Mouse (Mus musculus) heart, embryonic 13.5 days (tissue): ENCODE measurements around the gene Clpx. TPM values are rescaled to one million over a fixed set of nuclear protein-coding genes. Genes with fewer than 3 reads are reported as not detected.

Experiments used
- ATAC-seq: fragments of 200-750 bp; cut with Nextera tagmentation; 2 replicates; pipeline ENCODE4 v1.8.0; 2017; ENCODE audit warnings: moderate TSS enrichment; ENCODE audit not compliant: insufficient number of reproducible peaks, low FRiP score, low TSS enrichment; ENCODE audit errors: extremely low read depth
- H3K27ac ChIP-seq: fragments of 300-500 bp; sonication (generic); replicated peaks from 2 replicates; pipeline ENCODE4 v1.5.1; 2015; ENCODE audit warnings: moderate library complexity, mild to moderate bottlenecking, inconsistent platforms
- H3K27me3 ChIP-seq: fragments of 300-500 bp; sonication (generic); replicated peaks from 2 replicates; pipeline ENCODE4 v1.6.1; 2015; ENCODE audit warnings: mild to moderate bottlenecking, inconsistent platforms
- H3K36me3 ChIP-seq: fragments of 300-500 bp; sonication (generic); 2 replicates; pipeline ENCODE4 v1.6.1; 2015; ENCODE audit warnings: mild to moderate bottlenecking, inconsistent platforms
- H3K4me1 ChIP-seq: fragments of 300-500 bp; sonication (generic); 2 replicates; pipeline ENCODE4 v1.6.1; 2015; ENCODE audit warnings: inconsistent platforms
- H3K4me2 ChIP-seq: fragments of 300-500 bp; sonication (generic); 2 replicates; pipeline ENCODE4 v1.6.1; 2015; ENCODE audit warnings: inconsistent platforms, mild to moderate bottlenecking, moderate library complexity
- H3K4me3 ChIP-seq: fragments of 300-500 bp; sonication (generic); 2 replicates; pipeline ENCODE4 v1.5.1; 2015; ENCODE audit warnings: moderate library complexity, mild to moderate bottlenecking, inconsistent platforms
- H3K9ac ChIP-seq: fragments of 300-500 bp; sonication (generic); 2 replicates; pipeline ENCODE4 v1.6.1; 2015; ENCODE audit warnings: inconsistent platforms, mild to moderate bottlenecking, moderate library complexity
- H3K9me3 ChIP-seq: fragments of 300-500 bp; sonication (generic); 2 replicates; pipeline ENCODE4 v1.6.1; 2016; ENCODE audit warnings: inconsistent platforms
- WGBS: fragments of 180-500 bp; shearing (Covaris S2); methylation state at CpG from one replicate; pipeline ENCODE4 v1.1.7; 2015; ENCODE audit warnings: mixed read lengths; 5-methylcytosine and 5-hydroxymethylcytosine counted together
- polyA plus RNA-seq: library from polyadenylated mRNA; unstranded; fragments of >200 nt; fragmentation: Nextera tagmentation; extraction: Ambion mirVana; gene quantifications from 2 replicates; pipeline ENCODE4 v1.2.1, GENCODE M21; 2015

The Clpx gene
- polyA plus RNA-seq, 1 experiment from 2014 or later: 40.4 TPM

GRCm38 (mm10) chr9:65353251-65353650, 59.2 kb downstream of the Clpx start:
- H3K9ac ChIP-seq: peak overlapping the region; percentile 19; the same call in 1 of the 2 replicates
- H3K27ac ChIP-seq: no peak overlapping the region
- H3K4me2 ChIP-seq: no peak overlapping the region
- H3K9me3 ChIP-seq: no peaks in the 10 kb centered on the region
- WGBS: 81% methylated on average over 5 of the region's 5 CpGs
- no peak overlapping the region for H3K4me3 ChIP-seq
- no peak for ATAC-seq
- H3K27me3 ChIP-seq: no peaks in the 10 kb centered on the region
- H3K36me3 ChIP-seq: peaks cover 42% of the 10 kb centered on the region
- H3K4me1 ChIP-seq: peaks cover 22% of the 10 kb centered on the region

GRCm38 (mm10) chr9:65356561-65356960, 62.5 kb downstream of the Clpx start:
- peaks cover 72% of the 10 kb centered on the region for H3K36me3 ChIP-seq
- H3K27me3 ChIP-seq: no peaks in the 10 kb centered on the region
- no peak overlapping the region for H3K4me3 ChIP-seq
- no peak overlapping the region for H3K4me2 ChIP-seq
- H3K9me3 ChIP-seq: no peaks in the 10 kb centered on the region
- 77% methylated on average over 7 of the region's 7 CpGs for WGBS
- H3K4me1 ChIP-seq: peaks cover 12% of the 10 kb centered on the region
- ATAC-seq: no peak
- no peak overlapping the region for H3K27ac ChIP-seq
- no peak overlapping the region for H3K9ac ChIP-seq

- peaks cover 76% of the 10 kb centered on the region for H3K36me3 ChIP-seq
- no peak overlapping the region for H3K4me2 ChIP-seq
- H3K27ac ChIP-seq: no peak overlapping the region
- no peak overlapping the region for H3K4me3 ChIP-seq
- peaks cover 12% of the 10 kb centered on the region for H3K4me1 ChIP-seq
- WGBS: 95% methylated on average over 2 of the region's 2 CpGs
- H3K9ac ChIP-seq: no peak overlapping the region
- H3K27me3 ChIP-seq: no peaks in the 10 kb centered on the region
- no peak for ATAC-seq
- no peaks in the 10 kb centered on the region for H3K9me3 ChIP-seq
These were observed 62.9 kb downstream of the Clpx start for GRCm38 (mm10) chr9:65356971-65357370.

- WGBS: 48% methylated on average over 1 of the region's 1 CpGs
- peak overlapping the region; percentile 83 for H3K27ac ChIP-seq
- no peak overlapping the region for H3K4me3 ChIP-seq
These were observed 65.0 kb downstream of the Clpx start for GRCm38 (mm10) chr9:65358956-65359480.

GRCm38 (mm10) chr9:65360641-65361448, 66.8 kb downstream of the Clpx start, which contains the start of gene Ubap1l:
Gene Ubap1l (plus strand): TSS chr9:65361041.
- H3K4me1 ChIP-seq: peaks cover 28% of the 10 kb centered on the region
- H3K9ac ChIP-seq: peak within 1 kb of the TSS; percentile 2; the same call in 1 of the 2 replicates
- H3K27ac ChIP-seq: no peak within 1 kb of the TSS
- H3K27me3 ChIP-seq: no peaks in the 10 kb centered on the region
- ATAC-seq: no peak
- no peak within 1 kb of the TSS for H3K4me3 ChIP-seq
- H3K4me2 ChIP-seq: no peak within 1 kb of the TSS
- peaks cover 76% of the 10 kb centered on the region for H3K36me3 ChIP-seq
- H3K9me3 ChIP-seq: no peaks in the 10 kb centered on the region
- 83% methylated on average over 16 of the region's 16 CpGs for WGBS

More at GRCm38 (mm10) chr9:65358956-65359480, 65.0 kb downstream of the Clpx start:
- Histone ChIP-seq H3K9me3 (no peaks in the 10 kb centered on the region), H3K4me2 (0 out of 2 replicates have a peak overlapping the region, but pooled peaks have one; percentile 9), H3K36me3 (peaks cover 83% of the 10 kb centered on the region), H3K9ac (peak overlapping the region; percentile 52), H3K4me1 (peaks cover 22% of the 10 kb centered on the region), H3K27me3 (no peaks in the 10 kb centered on the region)
- ATAC-seq: no peak

- H3K4me3 ChIP-seq: no peak overlapping the region
- peak overlapping the region; percentile 10; the same call in 1 of the 2 replicates for H3K4me2 ChIP-seq
- 43% methylated on average over 9 of the region's 9 CpGs for WGBS
- ATAC-seq: no peak
- no peak overlapping the region for H3K9ac ChIP-seq
- no peaks in the 10 kb centered on the region for H3K9me3 ChIP-seq
- H3K36me3 ChIP-seq: peaks cover 57% of the 10 kb centered on the region
- H3K27me3 ChIP-seq: no peaks in the 10 kb centered on the region
- H3K27ac ChIP-seq: 0 out of 2 replicates have a peak overlapping the region, but pooled peaks have one; percentile 20
- peaks cover 24% of the 10 kb centered on the region for H3K4me1 ChIP-seq
These were observed 69.6 kb downstream of the Clpx start for GRCm38 (mm10) chr9:65363684-65364083.

GRCm38 (mm10) chr9:65365721-65366120, 71.7 kb downstream of the Clpx start:
- 86% methylated on average over 7 of the region's 7 CpGs for WGBS
- no peak overlapping the region for H3K4me3 ChIP-seq
- no peaks in the 10 kb centered on the region for H3K9me3 ChIP-seq
- no peak for ATAC-seq
- no peak overlapping the region for H3K9ac ChIP-seq
- no peak overlapping the region for H3K4me2 ChIP-seq
- no peak overlapping the region for H3K27ac ChIP-seq
- no peaks in the 10 kb centered on the region for H3K27me3 ChIP-seq
- peaks cover 15% of the 10 kb centered on the region for H3K4me1 ChIP-seq
- peaks cover 40% of the 10 kb centered on the region for H3K36me3 ChIP-seq

- no peak overlapping the region for H3K27ac ChIP-seq
- H3K27me3 ChIP-seq: no peaks in the 10 kb centered on the region
- 69% methylated on average over 24 of the region's 24 CpGs for WGBS
These were observed 77.7 kb downstream of the Clpx start for GRCm38 (mm10) chr9:65371756-65372155.

GRCm38 (mm10) chr9:65372449-65372848, 78.4 kb downstream of the Clpx start:
- WGBS: 64% methylated on average over 4 of the region's 4 CpGs
- no peak for ATAC-seq
- no peaks in the 10 kb centered on the region for H3K9me3 ChIP-seq

More at GRCm38 (mm10) chr9:65371756-65372155, 77.7 kb downstream of the Clpx start:
- Histone ChIP-seq H3K4me2 (no peak overlapping the region), H3K4me1 (peaks cover 9% of the 10 kb centered on the region), H3K36me3 (peaks cover 14% of the 10 kb centered on the region), H3K9ac (no peak overlapping the region), H3K4me3 (no peak overlapping the region), H3K9me3 (no peaks in the 10 kb centered on the region)
- ATAC-seq: no peak; the same call in 1 of the 2 replicates

GRCm38 (mm10) chr9:65374468-65375162, 80.6 kb downstream of the Clpx start:
- Histone ChIP-seq H3K36me3 (peaks cover 25% of the 10 kb centered on the region), H3K27me3 (no peaks in the 10 kb centered on the region), H3K9ac (no peak overlapping the region), H3K27ac (no peak overlapping the region), H3K4me3 (no peak overlapping the region), H3K4me2 (no peak overlapping the region), H3K9me3 (no peaks in the 10 kb centered on the region), H3K4me1 (peaks cover 9% of the 10 kb centered on the region)
- ATAC-seq: no peak
- 64% methylated on average over 5 of the region's 5 CpGs for WGBS

More at GRCm38 (mm10) chr9:65372449-65372848, 78.4 kb downstream of the Clpx start:
- Histone ChIP-seq H3K27me3 (no peaks in the 10 kb centered on the region), H3K4me2 (no peak overlapping the region), H3K36me3 (peaks cover 21% of the 10 kb centered on the region), H3K27ac (no peak overlapping the region), H3K4me3 (no peak overlapping the region), H3K4me1 (peaks cover 9% of the 10 kb centered on the region), H3K9ac (no peak overlapping the region)
